Mouse (Mus musculus) spleen, adult 2 months (tissue): ENCODE measurements at regions not wholly inside any gene's neighbourhood (a gene's known extent, or its start where the extent isn't known, plus 50 kb on each side); places are given as distances from the start of the nearest gene placed in this dataset.
A peak's percentile ranks its signal among the peaks of the same experiment; 100 is the strongest.

Source experiments
- CTCF ChIP-seq: fragments of 200-500 bp; IDR thresholded peaks from 2 replicates; pipeline ENCODE4 v1.5.1; 2011; ENCODE audit warnings: mild to moderate bottlenecking, inconsistent platforms; ENCODE audit not compliant: insufficient read depth, insufficient read length, insufficient replicate concordance; ENCODE audit errors: extremely low read depth
- POLR2A ChIP-seq: fragments of 200-500 bp; IDR thresholded peaks from 2 replicates; pipeline ENCODE4 v1.6.1; 2011; ENCODE audit warnings: low read depth, low read length, inconsistent platforms

- TF ChIP-seq CTCF (peak; percentile 18; the same call in 1 of the 2 replicates), POLR2A (no peak)
Observed at GRCm38 (mm10) chr2:174905865-174906639, 104.0 kb upstream of the Gm14444 start.
